Mouse (Mus musculus): Measurements from ENCODE around the gene Fkbp15. TPM values are rescaled to one million over a fixed set of nuclear protein-coding genes. Genes with fewer than 3 reads are reported as not detected.

Gene Fkbp15
- polyA plus RNA-seq, 1 experiment = 26.4 TPM

DNA sequence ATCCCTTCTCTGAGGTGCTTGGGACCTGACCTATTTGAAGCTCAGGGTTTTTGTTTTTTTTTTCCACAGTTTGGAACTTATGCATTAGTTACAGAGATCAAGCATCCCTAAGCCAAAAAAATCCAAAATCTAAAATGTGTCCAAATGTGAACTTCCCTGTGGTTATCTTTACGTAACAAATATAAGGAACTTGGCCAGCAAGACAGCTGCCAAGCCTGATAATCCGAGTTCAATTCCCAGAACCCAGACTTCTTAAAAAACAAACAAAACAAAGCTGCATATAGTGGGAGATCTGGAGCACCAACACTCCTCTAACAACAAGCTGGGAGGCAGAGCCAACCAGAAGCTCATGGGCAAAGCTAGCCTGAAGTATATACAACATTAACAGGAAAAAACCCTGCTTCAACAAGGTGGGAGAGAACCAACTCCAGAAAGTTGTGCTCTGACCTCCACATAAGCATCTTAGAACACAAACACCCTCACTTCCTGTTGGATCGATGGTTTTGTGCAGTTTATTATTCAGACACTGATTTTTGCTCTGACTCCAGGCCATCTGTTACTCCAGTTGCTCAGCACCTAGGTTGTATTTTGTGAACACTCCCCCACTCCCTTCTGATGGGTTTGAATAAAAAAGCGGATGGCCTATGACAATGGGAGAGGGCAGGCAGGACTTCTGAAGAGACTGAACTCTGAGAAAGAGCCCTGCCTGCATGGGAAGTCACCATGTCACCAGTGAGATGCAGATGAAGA lies 37.4 kb upstream of the Fkbp15 start:
- TF ChIP-seq POLR2A (IDR thresholded peaks at IDR 0.05; ENCODE audit: borderline replicate concordance, insufficient read depth, low read length) = no peak
- no peak for TF ChIP-seq CTCF (IDR thresholded peaks at IDR 0.05; ENCODE audit: borderline replicate concordance, insufficient read depth, low read depth, low read length)
- no peak overlapping the region for H3K27ac ChIP-seq (ENCODE audit: insufficient read depth, low read length)
- no peak overlapping the region for H3K4me3 ChIP-seq (replicated peaks; ENCODE audit: insufficient read depth, low read depth, low read length)
- H3K27me3 ChIP-seq (ENCODE audit: control insufficient read depth, insufficient read depth, low read length) = no peaks in the 10 kb centered on the region
- H3K4me1 ChIP-seq (ENCODE audit: control insufficient read depth, insufficient read depth, low read length) = no peaks in the 10 kb centered on the region
- 29% methylated on average over 4 of the region's 4 CpGs for whole genome bisulfite sequencing
- no peak for DNase-seq

- WGBS = 97% methylated on average over 1 of the region's 1 CpGs
- DNase-seq = no peak
- H3K4me1 ChIP-seq (ENCODE audit: control insufficient read depth, insufficient read depth, low read length) = no peaks in the 10 kb centered on the region
- H3K27me3 ChIP-seq (ENCODE audit: control insufficient read depth, insufficient read depth, low read length) = no peaks in the 10 kb centered on the region
- no peak overlapping the region for H3K4me3 ChIP-seq (replicated peaks; ENCODE audit: insufficient read depth, low read depth, low read length)
- TF ChIP-seq CTCF (IDR thresholded peaks at IDR 0.05; ENCODE audit: borderline replicate concordance, insufficient read depth, low read depth, low read length) (no peak), POLR2A (IDR thresholded peaks at IDR 0.05; ENCODE audit: borderline replicate concordance, insufficient read depth, low read length) (no peak)
- H3K27ac ChIP-seq (ENCODE audit: insufficient read depth, low read length) = no peak overlapping the region
Observed at GRCm38 (mm10) chr4:62395806-62396205, 35.5 kb upstream of the Fkbp15 start.

DNA sequence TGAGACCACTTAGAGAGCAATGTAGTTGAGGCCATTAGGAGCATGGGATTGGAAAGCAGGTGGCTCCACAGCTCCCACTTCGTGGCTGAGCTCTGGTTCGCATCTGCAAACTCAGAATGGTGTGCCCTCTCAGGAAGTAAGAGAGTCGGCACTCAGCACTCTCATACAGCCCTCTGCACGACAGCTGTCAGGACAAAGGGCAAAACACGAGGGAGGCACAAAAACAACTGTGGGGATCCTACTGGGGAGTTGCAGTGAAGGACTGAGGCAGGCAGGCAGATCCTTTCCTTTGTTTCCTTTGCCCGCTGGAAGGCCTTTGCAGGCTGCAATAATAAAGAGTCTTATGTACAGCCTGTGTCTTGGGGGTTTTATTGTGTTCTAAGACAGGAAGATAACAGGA lies 33.1 kb upstream of the Fkbp15 start:
- WGBS = 41% methylated on average over 6 of the region's 6 CpGs
- Histone ChIP-seq H3K27ac (ENCODE audit: insufficient read depth, low read length) (no peak overlapping the region), H3K4me3 (replicated peaks; ENCODE audit: insufficient read depth, low read depth, low read length) (no peak overlapping the region), H3K4me1 (ENCODE audit: control insufficient read depth, insufficient read depth, low read length) (no peaks in the 10 kb centered on the region), H3K27me3 (ENCODE audit: control insufficient read depth, insufficient read depth, low read length) (no peaks in the 10 kb centered on the region)
- TF ChIP-seq CTCF (IDR thresholded peaks at IDR 0.05; ENCODE audit: borderline replicate concordance, insufficient read depth, low read depth, low read length) (no peak), POLR2A (IDR thresholded peaks at IDR 0.05; ENCODE audit: borderline replicate concordance, insufficient read depth, low read length) (no peak)
- no peak for DNase-seq

GRCm38 (mm10) chr4:62391892-62392291 lies 31.5 kb upstream of the Fkbp15 start:
- Histone ChIP-seq H3K4me3 (replicated peaks; ENCODE audit: insufficient read depth, low read depth, low read length) (no peak overlapping the region), H3K27me3 (ENCODE audit: control insufficient read depth, insufficient read depth, low read length) (no peaks in the 10 kb centered on the region), H3K27ac (ENCODE audit: insufficient read depth, low read length) (no peak overlapping the region), H3K4me1 (ENCODE audit: control insufficient read depth, insufficient read depth, low read length) (no peaks in the 10 kb centered on the region)
- TF ChIP-seq CTCF (IDR thresholded peaks at IDR 0.05; ENCODE audit: borderline replicate concordance, insufficient read depth, low read depth, low read length) = no peak
- no peak for TF ChIP-seq POLR2A (IDR thresholded peaks at IDR 0.05; ENCODE audit: borderline replicate concordance, insufficient read depth, low read length)
- no peak for DNase-seq
- WGBS = 87% methylated on average over 7 of the region's 7 CpGs

DNA sequence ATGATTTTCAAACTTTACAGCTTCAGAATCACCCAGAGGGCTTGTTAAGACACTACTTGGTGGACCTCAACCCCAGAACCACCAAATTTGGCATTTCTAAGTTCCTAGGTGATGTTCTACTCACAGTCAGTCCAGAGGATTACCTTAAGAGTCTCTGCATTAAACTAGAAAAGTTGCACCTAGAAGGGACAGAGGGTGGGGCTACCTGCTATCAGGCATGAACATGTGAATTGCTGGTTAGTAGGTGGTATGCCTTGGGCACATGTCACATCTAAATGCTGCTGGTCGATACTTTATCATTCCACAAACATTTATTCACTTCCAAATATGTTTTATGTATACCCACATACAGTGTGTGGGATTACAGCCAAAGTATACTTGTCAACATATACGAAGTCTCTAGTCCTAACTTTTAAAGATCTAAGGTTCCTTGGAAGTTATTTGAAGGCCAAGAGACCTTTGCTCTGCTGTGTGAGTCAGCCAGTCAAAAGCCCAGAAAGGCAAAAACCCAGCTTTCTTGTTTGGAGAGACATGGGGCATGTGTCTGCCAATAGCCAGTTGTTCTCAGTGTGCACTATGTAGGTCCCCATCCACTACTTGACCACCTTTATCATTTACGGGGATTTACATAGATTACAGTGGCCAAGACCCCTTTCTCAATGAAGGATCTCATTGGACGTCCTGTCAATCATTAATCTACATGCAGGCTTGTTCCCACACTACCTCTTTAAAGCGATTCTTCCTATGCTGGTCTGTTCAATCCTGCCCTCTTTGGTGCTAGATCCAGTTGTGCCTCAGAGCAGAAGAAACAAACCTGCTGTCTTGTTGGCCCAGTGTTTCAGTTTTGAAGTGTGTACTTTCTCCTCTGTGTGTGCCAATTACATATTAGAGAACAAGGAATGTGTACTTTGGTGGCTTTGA lies 29.5 kb upstream of the Fkbp15 start:
- 90% methylated on average over 5 of the region's 5 CpGs for WGBS
- TF ChIP-seq POLR2A (IDR thresholded peaks at IDR 0.05; ENCODE audit: borderline replicate concordance, insufficient read depth, low read length) (no peak), CTCF (IDR thresholded peaks at IDR 0.05; ENCODE audit: borderline replicate concordance, insufficient read depth, low read depth, low read length) (no peak)

DNA sequence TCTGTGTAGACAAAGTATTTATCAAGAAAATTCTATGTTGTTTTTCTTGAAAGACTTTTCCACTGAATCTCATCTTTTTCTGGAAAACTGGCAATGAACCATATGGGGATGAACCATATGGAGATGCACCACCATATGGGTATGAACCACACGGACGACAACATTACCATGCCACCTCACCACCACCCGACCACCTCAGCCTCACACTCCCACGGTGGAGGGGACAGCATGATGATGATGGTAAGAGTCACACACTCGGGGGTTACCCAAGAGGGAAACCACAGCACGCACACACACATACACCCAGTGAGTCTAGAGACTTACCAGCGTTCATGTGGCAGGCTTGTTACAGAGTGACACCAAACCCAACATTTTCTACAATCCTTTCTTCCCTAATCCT lies 25.1 kb upstream of the Fkbp15 start:
- 74% methylated on average over 7 of the region's 7 CpGs for WGBS
- no peaks in the 10 kb centered on the region for H3K27me3 ChIP-seq (ENCODE audit: control insufficient read depth, insufficient read depth, low read length)
- no peak overlapping the region for H3K4me3 ChIP-seq (replicated peaks; ENCODE audit: insufficient read depth, low read depth, low read length)
- H3K27ac ChIP-seq (ENCODE audit: insufficient read depth, low read length) = no peak overlapping the region
- no peak for DNase-seq
- TF ChIP-seq CTCF (IDR thresholded peaks at IDR 0.05; ENCODE audit: borderline replicate concordance, insufficient read depth, low read depth, low read length) = no peak
- no peak for TF ChIP-seq POLR2A (IDR thresholded peaks at IDR 0.05; ENCODE audit: borderline replicate concordance, insufficient read depth, low read length)
- no peaks in the 10 kb centered on the region for H3K4me1 ChIP-seq (ENCODE audit: control insufficient read depth, insufficient read depth, low read length)

More for the DNA sequence above, 29.5 kb upstream of the Fkbp15 start:
- Histone ChIP-seq H3K4me1 (ENCODE audit: control insufficient read depth, insufficient read depth, low read length) (no peaks in the 10 kb centered on the region), H3K27ac (ENCODE audit: insufficient read depth, low read length) (no peak overlapping the region), H3K27me3 (ENCODE audit: control insufficient read depth, insufficient read depth, low read length) (no peaks in the 10 kb centered on the region), H3K4me3 (replicated peaks; ENCODE audit: insufficient read depth, low read depth, low read length) (no peak overlapping the region)
- DNase-seq = no peak

GRCm38 (mm10) chr4:62384159-62384558 lies 23.8 kb upstream of the Fkbp15 start:
- no peak overlapping the region for H3K4me3 ChIP-seq (replicated peaks; ENCODE audit: insufficient read depth, low read depth, low read length)
- WGBS = 96% methylated on average over 1 of the region's 1 CpGs
- no peaks in the 10 kb centered on the region for H3K27me3 ChIP-seq (ENCODE audit: control insufficient read depth, insufficient read depth, low read length)
- no peaks in the 10 kb centered on the region for H3K4me1 ChIP-seq (ENCODE audit: control insufficient read depth, insufficient read depth, low read length)
- H3K27ac ChIP-seq (ENCODE audit: insufficient read depth, low read length) = no peak overlapping the region
- no peak for TF ChIP-seq POLR2A (IDR thresholded peaks at IDR 0.05; ENCODE audit: borderline replicate concordance, insufficient read depth, low read length)
- TF ChIP-seq CTCF (IDR thresholded peaks at IDR 0.05; ENCODE audit: borderline replicate concordance, insufficient read depth, low read depth, low read length) = no peak
- DNase-seq = no peak
